Mouse (Mus musculus) urinary bladder, postnatal 36 days (tissue): ENCODE measurements at regions not wholly inside any gene's neighbourhood (a gene's known extent, or its start where the extent isn't known, plus 50 kb on each side); places are given as distances from the start of the nearest gene placed in this dataset.

ENCODE experiments used
- DNase-seq, 2 experiments: peaks; one replicate each; pipeline ENCODE4 v3.0.0; 2022; ENCODE audit warnings: low spot score in 2 of 2, mixed read lengths in 1 of 2

DNA sequence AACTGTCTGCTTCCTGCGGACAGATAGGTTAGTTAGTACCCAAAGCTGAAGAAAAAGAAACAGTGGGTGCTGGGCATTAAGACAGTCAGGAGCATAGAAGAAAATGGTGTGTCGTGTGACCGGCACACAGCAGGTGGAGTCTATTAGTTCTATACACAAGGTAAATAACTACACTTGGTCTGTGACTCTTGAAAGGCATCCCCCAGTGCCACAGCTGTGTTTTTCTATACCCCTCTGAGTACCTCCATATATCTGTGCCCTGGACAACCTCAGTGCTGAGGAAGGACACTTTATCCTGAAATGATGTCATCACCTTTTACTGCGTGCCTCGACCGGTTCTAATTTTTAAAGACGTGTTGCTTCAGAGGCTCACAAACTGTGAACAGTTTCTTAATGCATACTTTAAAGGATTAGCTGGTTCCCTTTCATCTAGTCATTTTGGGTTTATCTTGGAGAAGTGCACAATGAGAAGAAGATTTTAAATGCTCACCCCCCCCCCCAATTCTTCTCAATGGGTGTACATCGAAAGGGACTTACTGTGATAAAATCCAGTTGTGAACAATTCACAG, 666.1 kb downstream of the Pkhd1 start:
- no peak for DNase-seq

DNA sequence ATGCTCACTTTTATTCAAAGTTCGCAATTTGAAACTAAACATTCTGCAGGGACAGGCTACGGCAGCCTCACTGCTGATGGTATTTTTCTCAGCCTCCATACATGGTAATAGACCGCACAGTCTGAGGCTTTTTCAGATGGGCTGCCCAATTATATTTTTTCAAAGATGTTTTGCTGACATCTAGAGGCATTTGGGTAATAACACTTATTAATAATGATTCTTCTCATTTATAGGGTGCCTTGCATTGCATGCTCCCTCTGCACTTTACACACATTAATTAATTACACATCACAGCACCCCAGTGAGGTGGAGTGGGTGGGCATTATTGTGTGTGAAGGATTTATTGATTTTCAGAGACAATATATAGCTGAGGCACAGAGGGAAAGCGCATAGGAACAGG, 644.5 kb downstream of the Pkhd1 start:
- DNase-seq, result no peak

DNA sequence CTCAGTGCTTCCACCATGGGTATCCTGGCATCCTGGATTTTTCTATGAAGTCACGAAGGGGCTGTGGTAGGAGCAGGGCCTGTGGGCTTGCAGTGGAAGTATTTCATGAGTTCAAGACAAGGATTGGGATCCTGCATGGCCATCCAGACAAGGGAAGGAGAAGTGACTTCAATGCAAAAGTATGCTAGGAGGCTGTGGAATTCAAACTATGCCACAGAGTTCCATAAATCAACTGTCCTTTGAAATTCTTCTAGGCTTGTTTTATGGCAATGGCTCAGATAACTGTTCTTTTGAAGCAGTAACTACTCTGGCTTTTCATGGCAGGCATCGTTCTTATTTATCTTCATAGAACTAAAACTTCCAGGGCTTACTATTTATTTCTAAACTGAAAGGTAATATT, 643.9 kb downstream of the Pkhd1 start:
- no peak for DNase-seq

DNA sequence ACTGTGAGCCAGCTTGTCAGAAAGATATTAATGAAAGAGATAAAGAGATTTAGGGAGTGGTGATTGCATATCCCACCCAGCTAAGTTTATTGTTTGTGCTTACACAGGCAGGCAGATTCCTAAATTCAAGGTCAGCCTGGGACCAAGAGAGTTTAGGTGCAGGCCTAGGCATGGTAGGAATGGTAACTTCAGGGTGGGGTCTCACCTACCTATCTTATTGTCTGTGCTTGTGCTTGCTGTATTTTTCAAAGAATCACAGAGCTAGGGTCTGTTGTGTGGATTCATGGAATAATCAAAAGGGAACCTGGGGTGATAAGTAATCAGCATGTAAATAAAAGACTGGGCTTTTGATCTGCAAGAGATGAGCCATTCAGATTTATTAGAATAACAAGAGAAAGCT, 642.4 kb downstream of the Pkhd1 start:
- no peak for DNase-seq

DNA sequence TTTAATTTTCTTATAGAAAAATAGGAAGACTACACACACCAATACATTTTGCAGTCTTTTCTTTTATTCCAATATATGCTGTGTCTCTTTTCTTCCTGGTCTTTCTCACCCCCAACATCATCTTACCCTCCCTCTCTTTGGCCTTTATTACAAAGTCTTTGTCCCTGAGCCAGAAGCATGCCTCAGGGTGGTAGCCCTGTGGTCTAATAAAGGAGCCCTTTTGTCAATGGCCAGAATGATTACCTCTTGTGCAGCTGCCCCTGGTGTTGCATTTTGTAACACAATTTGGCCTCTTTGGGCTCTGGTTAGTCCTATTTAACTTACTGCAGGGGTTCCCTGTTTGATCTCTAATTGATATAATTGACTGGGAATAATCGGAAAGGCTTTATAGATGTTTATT, 636.7 kb downstream of the Pkhd1 start:
- DNase-seq, result no peak

GRCm38 (mm10) chr1:19982791-19983190, 635.1 kb downstream of the Pkhd1 start:
- DNase-seq, result no peak

GRCm38 (mm10) chr1:19983504-19983903, 634.4 kb downstream of the Pkhd1 start:
- DNase-seq, result no peak

- no peak for DNase-seq
These were observed 627.9 kb downstream of the Pkhd1 start for GRCm38 (mm10) chr1:19989921-19990320.
